Mouse (Mus musculus): Measurements from ENCODE around the gene Pear1. TPM values are rescaled to one million over a fixed set of nuclear protein-coding genes. Genes with fewer than 3 reads are reported as not detected.
"Not testable (repeated sequence)": the region's sequence is repeated elsewhere in the genome, so short reads cannot be mapped to it uniquely, and the experiment has no call there.

Pear1 gene
- 21.1 and 26.5 TPM in 2 replicates for polyA plus RNA-seq (2012; rRNA removed)

DNA sequence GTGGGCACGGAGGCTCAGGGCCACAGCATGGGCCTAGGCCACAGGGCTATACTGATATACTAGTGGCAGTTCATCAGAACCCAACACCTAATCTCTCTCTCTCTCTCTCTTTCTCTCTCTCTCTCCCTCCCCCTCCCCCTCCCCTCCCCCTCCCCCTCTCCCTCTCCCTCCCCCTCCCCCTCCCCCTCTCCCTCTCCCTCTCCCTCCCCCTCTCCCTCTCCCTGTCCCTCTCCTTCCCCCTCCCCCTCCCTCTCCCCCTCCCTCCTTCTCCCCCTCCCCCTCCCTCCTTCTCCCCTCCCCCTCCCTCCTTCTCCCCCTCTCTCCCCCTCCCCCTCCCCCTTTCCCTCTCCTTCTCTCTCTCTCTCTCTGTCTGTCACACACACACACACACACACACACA, at the start of gene Pear1:
Pear1 (minus strand) TSS at position 101 of the 400 bp plus-strand sequence.
- not testable (repeated sequence) for DNase-seq (ENCODE audit: low spot score)

DNA sequence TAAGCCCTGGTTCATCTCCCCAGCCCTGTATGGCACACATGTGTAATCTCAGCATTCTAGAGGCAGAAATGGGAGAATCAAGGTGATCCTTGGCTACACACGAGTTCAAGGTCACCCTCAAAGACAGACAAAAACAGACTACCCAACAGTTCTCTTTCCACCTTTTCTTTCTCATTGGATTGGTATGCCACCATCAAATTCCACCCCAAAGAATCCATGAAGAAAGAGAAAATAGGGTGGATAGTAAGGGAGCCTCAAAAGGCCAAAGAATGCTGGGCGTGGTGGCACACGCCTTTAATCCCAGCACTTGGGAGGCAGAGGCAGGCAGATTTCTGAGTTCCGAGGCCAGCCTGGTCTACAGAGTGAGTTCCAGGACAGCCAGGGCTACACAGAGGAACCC, 40.0 kb upstream of the Pear1 start:
- DNase-seq (ENCODE audit: low spot score), result not testable (repeated sequence)

DNA sequence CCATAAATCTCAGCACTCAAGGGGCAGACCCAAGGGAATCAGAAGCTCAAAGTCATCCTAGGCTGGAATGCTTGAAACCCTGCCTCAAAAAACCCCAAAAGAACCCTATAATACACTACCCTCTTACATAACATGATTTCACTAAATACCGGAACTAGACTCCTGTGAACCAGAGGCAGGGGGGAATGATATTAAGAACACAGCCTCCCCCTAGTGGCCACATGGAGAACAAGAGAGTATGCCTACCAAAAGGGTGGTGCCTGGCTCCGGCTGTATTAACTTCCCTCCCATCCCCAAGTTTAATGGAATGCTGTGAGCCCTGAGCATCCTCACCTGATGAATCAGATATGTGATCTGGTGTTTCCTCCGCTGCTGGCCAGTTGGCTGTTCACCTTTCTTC, 35.7 kb upstream of the Pear1 start:
- DNase-seq (ENCODE audit: low spot score), result no peak

DNA sequence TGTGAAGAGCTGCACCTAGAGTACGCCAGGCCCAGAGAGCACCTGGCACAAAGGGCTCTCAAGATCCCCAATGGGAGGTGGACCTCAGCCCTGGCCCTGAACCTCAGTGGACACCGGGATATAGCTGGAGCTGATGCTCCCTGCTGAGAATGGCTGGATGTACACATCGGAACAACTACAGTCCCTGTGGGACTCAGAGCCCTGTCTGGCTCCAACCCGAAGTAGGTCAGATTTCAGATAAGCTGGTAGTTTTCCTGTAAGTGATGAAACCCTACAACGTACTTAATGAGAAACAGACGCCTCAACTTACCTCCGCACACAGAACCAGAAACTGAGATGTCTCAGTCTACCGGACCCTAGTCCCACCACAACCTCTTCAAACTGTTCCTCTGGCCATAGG, 33.6 kb upstream of the Pear1 start:
- DNase-seq (ENCODE audit: low spot score), result no peak

DNA sequence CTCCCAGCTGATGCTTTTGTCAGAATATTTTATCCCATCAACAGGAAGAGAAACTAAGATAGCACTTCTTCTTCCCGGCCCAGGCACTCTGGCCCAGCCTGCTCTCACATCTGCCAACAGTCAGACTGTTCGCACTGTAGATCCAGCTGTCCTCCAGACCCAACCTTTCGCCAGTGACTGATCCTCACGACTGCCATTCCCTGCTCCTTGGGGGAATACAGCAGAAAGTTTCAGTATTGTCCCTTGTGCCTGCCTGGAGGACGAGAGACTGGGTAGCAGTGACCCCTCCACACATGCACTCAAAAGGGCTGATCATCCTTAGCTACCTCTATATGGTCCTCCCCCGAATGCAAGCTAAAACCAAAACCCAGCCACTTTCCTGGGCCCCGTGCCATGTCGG, 31.8 kb upstream of the Pear1 start:
- no peak for DNase-seq (ENCODE audit: low spot score)

DNA sequence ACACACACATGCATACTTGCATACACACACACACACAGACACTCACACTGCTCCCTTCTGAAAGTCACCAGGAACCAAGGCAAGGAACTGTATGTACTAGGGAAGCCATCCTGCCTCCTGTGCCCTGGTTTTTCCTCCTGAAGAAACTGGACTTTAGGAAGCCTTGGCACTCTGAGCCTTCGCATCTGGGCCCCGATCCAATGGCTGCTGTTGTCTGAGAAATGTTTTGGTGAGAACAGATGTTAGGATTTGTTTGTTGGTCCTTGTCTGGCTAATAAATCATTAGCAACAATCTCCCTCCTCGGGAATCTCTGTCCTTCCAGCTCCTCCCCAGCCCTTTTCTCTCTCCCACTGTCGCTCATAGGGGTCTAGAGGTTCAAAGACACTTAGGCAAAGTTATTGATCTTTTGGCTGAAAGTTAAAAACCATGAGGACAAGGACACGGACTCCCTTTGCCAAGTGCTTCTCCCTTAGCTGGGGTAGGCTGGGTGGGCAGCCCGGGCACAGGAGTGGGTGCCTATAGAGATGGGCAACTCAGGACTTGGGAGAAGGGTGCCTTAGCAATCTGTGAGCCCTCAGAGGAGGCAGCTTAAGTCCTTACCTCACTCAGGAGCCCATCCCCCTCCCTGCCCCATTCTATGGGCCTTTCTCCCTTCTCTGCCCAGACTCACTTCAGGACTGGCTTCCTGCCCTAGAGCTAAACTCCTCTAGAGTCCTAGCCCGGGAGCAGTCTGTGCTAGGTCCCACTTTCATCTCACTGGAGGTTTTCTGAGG, 30.9 kb upstream of the Pear1 start:
- no peak for DNase-seq (ENCODE audit: low spot score)

DNA sequence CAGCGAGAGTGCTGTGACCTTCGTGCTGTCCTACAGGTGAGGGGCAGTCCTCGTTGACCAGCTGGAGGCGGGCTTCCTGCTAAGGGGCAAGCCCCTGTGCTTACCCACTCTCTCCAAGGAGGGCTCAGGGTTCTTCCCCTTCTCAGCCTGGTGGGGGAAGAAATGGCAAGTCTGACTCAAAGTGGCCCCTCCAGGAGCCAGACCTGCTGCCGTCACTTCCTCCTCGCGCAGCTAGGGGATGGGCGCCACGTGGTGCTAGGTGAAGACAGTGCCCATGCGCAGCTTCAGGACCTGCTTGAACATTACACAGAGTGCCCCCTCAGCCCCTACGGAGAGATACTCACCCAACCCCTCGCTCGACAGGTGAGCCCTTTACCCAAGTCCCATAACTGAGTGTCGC, 25.0 kb upstream of the Pear1 start:
- DNase-seq (ENCODE audit: low spot score), result no peak

DNA sequence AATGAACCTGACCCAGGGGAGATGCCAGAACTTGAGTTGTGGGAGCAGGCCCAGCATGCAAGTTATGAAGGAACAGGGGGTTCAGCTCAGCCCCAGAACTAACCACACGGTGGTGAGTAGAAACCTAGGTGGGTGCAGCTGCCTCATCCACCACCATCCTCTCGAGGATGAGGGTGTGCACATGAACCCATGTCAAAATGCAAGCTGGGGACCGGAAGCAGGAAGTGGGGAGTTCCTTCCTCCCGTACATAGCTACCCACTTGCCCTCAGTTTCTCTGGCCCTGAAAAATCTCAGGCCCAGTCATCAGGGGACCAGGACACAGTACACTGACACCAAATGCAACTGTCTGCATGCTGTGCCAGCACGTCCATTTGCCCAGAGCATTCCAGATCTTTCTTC, 23.6 kb upstream of the Pear1 start:
- no peak for DNase-seq (ENCODE audit: low spot score)

DNA sequence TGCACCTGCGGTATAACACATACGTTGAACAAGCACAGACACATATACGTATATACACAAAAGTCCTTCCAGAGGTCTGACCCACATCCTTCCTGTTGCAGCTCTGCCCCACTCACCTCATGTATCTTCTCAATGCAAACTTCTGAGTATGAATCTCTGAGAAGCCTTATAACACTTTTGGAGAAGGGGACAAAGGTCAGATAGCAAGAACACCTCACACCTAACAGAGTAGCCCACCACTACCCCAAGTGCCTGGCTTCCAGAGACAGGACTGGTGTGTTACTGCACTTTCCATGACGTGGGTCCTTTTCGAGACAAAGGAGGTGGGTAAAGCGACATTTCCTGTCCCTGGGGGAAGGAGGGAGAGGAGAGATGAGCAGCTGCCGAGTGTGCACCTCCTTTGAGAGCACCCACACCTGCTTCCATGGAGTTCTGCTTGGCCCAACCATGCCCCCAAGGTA, 22.6 kb upstream of the Pear1 start, which contains the start of gene Sh2d2a:
Sh2d2a (plus strand) TSS at position 106 of the 461 bp plus-strand sequence.
- no peak for DNase-seq (ENCODE audit: low spot score)

DNA sequence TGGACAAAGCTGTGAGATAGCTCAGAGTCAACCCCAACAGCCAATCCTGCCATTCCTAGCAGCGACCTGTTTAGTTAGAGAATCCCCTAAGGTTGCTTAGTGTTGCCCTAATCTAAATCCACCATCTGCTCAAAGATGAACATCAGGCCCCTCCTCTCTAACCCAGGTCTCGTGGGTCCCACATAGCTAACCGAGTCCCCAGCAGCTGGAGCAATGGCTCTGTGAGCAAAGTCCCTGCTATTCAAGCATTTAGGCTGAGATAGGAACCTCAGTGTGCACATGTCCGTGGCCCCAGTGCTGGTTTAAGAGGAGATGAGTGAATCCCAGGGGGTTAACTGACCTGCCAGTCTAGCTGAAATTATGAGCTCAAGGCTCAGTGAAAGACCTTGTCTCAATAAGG, 22.1 kb upstream of the Pear1 start:
- no peak for DNase-seq (ENCODE audit: low spot score)

DNA sequence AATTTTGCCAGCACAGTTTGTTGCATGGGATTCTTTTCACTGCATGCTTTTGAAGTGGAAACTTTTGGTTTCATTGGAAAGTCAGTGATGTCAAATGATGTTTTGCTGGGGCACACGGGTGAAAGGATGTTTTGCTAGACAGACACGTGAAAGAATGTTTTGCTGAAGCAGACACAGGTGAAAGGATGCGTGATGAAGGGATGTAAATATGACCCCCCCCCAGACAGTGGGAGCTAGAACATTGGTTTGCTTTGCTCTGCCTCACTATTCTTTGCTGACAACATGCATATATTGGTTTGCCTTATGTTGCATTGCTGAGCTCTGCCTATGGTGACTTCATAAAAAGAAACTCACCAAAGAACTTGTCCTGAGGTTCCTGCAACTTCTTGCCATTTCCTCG, 20.9 kb upstream of the Pear1 start:
- DNase-seq (ENCODE audit: low spot score), result no peak

DNA sequence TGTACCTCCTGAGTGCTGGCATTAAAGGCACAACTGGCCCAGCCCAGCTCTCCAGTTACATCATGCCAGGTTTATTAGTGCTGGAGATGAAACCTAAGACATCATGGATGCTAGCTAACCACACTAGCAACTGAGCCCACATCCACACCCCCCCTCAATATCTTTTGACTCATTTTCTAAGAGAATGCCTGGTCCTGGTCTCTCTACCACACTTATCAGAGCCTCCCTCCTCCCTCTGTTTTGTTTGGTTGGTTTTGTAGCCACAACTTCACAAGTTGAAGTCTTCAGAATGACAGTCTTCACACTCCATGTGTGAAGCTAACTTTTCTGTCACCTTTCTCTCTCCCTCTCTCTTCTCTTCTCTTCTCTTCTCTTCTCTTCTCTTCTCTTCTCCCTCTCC, 16.8 kb upstream of the Pear1 start:
- DNase-seq (ENCODE audit: low spot score), result no peak

DNA sequence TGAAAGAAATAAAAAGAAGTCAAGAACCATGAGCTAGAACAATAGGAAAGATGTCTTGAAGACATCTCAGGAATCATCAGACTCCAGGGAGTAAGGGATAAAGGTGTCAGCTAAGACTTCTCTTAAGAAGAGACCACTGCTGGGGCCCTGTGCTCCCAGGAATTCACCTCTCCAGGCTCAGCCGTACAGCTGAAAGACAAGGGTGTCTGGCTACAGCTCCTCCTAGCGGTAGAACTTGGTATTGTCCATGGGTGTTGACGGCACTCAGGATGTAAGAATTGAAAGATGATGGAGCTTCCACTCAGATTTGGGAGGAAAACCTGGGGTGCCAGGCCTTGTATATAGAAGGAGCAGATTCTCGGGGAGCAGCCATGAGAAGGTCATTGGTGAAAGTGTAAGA, 14.5 kb upstream of the Pear1 start:
- peak; percentile 47 for DNase-seq (ENCODE audit: low spot score)

DNA sequence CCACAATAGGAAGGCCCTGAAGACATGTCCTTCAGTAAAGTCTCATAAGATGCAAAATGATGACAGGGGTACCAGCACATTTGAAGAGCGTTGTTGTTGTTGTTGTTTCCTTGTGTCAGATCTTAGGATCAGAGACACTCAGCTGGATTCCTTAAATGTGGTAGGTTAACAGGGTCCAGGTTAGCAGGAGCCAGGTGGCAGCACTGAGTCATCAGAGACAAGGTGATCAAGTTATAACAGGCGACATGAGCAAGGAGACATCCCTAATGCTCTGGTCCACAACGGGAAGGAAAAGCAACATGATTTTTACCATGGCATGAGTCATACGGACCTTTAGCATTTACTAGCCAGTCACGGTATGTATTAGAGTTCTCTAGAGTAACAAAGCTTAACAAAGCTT, 9.4 kb upstream of the Pear1 start:
- DNase-seq (ENCODE audit: low spot score), result no peak

DNA sequence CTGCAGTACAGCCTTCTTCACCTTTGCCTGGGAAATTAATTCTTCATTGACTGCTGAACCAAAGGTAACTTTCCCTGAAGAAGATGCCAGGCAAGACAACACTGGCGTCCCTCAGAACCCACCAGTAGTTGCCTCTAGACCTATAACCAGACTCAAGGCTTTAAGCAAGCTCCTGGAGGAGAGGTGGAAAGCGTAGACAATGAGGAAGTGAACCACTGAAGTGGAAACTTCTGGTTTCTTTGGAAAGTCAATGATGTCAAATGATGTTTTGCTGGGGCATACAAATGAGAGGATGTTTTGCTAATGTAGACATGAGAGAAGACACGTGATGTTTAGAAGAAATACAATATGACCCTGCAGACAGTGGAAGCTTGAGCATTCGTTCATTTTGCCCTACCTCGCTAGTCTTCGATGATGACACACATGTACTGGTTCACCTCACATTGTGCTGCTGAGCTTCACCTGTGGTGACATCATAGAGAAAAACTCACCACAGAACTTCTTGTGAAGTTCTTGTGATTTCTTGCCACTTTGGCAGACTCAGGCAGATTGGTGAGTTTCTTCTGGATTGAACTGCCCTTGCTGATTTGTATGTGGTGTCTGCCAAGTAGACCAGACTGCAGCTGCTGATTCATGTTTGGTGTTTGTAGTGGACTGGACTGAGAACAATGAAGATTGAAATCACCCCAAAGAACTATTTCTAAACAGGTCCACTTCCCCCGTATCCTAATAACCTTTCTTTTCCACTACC, 8.2 kb upstream of the Pear1 start:
- no peak for DNase-seq (ENCODE audit: low spot score)

DNA sequence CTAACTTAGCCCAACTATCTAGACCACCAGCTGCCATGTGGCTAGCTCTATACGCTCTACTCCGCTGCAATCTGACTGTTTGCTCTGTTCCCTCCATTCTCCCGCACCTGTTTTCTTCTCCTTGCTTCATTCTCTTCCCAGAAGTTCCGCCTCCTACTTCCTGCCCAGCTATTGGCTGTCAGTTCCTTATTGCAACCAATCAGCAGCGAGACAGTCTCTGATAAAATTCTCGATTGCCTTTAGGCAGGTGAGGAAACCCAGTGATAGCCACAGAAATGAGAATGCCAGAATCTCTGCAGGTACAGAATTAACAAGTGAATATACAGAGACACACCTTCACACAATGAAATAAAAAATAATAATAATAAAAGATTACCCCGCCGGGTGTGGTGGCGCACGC, 4.9 kb upstream of the Pear1 start:
- no peak for DNase-seq (ENCODE audit: low spot score)

DNA sequence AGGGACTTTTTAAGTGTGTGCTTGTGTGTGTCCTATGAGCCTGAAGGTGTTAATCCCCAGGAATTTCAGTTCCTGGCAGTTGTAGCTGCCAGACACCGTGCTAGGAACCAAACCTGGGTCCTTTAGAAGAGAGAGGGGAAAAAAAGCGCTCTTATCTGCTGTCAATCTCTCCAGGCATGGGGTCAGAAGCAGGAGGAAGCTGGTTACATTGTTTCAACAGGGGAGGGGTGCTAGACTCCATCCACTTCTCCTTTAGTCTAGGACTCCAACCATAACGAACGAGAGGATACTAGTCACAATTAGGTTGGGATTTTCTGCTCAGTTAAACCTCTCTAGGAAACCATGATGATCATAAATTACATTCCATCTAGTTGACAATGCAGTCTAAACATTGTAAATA, 4.3 kb upstream of the Pear1 start:
- no peak for DNase-seq (ENCODE audit: low spot score)

DNA sequence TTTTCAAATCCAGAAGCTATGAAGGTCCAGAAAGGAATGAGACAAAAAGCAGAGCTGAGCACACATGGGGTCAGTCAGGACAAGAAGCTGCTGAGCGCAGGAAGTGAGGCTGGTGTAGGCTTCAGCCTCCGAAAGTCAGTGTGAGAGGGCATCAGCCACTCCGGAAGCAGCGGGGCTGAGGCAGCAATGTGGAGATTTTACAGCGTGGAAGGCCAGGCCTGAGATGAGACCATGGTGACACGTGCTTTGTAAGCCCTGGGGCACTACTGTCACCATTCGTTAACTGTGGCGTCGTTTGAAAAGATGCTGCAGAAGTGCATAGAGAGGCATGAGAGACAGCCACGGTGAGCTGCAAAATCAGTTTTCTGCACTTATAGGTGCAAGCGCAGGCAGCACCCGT, 5.9 kb downstream of the Pear1 start:
- DNase-seq (ENCODE audit: low spot score), result no peak

DNA sequence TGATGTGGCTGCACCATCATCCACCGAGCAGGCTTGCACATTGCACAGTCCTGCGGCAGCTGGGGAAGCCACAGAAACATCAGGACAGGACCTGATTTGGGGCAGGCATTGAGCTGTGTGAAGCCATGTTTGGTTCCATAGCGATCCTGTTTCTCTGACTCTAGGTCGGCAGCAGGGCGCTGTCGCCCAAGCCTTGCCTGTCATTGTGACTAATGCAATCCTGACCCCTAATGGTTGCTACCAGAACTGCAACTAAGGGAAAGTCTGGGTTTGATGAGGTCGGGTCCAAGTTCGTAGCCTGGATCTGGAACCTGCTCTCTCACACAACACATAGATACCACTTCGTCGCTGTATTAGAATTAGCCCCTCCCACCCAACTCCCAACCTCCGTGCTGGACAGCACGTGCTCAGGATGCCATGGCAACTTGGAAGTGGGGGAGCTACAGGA, 7.4 kb downstream of the Pear1 start:
- DNase-seq (ENCODE audit: low spot score), result no peak

DNA sequence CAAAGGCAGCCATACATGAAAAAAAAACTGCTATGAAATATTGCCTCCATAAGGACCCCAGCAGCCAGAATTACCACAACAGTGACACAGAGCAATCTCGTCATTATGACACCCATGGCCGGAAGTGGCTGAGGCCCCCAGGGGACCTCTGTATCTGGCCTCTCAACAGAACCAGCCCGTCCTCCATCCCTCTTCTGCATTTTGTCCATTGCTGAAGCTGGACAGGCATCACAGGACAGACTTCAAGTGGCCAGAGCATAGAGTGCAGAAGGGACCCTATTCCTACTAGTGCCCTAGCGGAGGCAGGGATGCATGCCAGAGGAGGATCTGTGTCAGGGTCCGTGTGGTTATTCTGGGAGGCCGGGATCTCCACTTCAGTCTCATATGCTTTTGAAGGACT, 7.9 kb downstream of the Pear1 start:
- no peak for DNase-seq (ENCODE audit: low spot score)

DNA sequence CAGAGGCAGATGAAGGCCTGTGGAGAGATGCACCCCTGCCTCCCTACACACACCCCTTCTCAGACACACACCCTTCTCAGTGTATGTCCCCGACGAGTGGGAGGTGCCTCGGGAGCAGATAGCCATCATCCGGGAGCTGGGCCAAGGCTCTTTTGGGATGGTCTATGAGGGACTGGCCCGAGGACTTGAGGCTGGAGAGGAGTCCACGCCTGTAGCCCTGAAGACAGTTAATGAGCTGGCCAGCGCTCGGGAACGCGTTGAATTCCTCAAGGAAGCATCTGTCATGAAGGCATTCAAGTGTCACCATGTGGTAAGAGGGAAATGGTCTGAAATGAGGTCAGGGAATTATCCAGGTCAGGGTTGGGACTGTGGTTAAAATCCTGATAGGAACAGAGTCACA, 11.2 kb downstream of the Pear1 start:
- DNase-seq (ENCODE audit: low spot score), result no peak

DNA sequence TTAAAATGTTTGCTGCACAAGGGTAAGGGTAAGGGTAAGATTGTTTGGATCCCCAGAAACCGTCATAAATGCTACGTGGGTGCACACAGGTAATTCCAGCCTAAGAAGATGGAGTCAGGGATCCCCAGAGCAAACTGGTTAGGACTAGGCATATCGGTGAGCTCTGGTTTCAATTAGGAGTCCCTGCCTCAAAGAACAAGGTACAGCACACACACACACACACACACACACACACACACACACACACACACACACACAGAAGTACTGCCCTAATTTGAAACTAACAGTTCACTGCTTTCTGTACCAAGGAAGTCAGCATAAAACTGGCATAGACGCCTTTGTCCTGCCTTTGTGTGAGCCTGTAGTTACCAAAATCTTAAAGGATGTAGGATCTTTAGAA, 11.7 kb downstream of the Pear1 start:
- DNase-seq (ENCODE audit: low spot score), result no peak

DNA sequence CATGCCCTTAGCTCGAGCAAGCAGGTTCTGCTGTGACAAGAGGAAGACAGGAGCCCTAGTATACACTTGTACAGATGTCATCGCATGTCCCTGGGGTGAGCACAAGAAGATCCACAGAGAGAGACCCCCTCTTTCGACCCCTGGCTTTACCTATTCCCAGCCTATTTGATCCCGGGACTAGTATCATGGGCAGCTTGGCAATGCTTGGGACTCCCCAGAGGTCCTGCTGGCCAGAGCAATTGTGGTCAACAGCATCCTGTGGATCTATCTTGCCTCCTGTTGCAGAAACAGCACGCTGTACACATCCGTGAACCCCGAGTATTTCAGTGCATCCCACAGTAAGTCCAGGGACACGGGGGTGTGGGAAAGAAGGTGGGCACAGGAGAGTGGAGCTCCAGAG, 12.8 kb downstream of the Pear1 start:
- no peak for DNase-seq (ENCODE audit: low spot score)

All from urinary bladder, adult 2 months (tissue).